Mouse (Mus musculus) layer of hippocampus, postnatal 25 days (tissue): ENCODE data around the gene Morn3. TPM values are rescaled to one million over a fixed set of nuclear protein-coding genes. Genes with fewer than 3 reads are reported as not detected.

Experiments
- DNase-seq, 2 experiments: peaks; one replicate each; pipeline ENCODE4 v3.0.0; 2022; ENCODE audit warnings: mixed read lengths in 2 of 2, low spot score in 1 of 2; ENCODE audit errors: extremely low spot score in 1 of 2
- total RNA-seq, 2 experiments: library from RNA; stranded (reverse); gene quantifications; 2 replicates each; pipeline ENCODE4 v1.2.3; 2021

The Morn3 gene
- total RNA-seq, 2 experiments from 2014 or later: 1.5 TPM; not detected in 1

DNA sequence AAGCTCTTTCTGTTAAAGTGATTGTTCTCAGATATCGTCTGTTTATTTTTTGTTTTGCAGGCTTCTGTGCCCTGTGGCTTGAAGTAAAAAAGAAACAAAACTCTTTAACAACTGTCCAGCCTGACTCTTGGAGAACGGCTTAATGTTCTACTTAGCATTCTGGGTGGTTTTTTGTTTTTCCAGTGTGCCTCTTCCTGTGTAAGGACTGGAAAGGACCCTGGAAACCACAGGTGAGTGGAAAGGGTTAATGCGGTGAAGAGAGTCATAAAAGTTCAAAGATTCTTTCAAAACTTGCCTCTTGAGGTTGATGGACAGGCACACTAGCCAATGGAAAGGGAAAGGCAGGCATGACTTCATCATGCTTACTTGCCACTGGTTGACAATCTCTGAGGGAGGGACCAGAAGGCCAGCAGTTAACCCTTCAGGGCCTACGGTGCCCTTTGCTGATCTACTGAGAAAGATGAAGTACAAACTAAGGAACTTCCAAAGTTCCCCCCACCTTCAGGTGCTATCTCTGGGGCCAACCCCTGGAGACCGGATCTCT, 52.4 kb downstream of the Morn3 start:
- DNase-seq: peak in 1 of 2 experiments; percentile 81

GRCm38 (mm10) chr5:122993811-122994210, 53.0 kb downstream of the Morn3 start:
- no peak for DNase-seq

DNA sequence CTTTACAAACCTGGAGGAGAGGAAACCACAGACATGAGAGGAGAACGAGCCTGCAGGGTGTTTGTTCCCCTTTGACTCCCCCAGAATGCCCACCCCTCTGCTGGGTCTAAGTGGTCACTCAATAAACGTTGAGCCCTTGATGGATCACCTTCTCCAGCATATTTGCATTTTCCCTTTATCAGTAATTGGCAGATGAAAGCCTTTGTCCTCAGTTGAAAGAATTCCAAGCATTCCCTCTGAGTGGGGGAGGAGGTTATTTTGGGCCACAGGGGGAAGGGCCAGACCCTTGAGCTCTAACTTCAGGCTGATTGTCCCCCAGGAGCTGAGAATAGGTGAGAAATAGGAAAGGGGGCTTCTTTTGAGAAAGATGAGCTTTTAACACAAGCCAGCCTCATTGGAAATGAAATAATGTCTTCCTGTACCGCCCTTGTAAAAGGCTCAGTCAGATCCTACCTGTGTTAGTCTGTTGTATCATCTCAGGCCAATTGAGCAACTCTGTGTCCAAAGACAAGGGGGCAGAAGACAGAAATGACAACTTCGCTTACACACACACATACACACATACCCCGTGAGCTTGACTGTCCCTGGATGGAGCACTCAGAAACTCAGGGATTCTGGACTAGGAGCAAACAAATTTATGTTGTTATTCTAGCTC, 55.3 kb downstream of the Morn3 start:
- no peak for DNase-seq

- no peak for DNase-seq
These were observed 56.2 kb downstream of the Morn3 start for GRCm38 (mm10) chr5:122990411-122991160.

- no peak for DNase-seq
These were observed 57.1 kb downstream of the Morn3 start, which contains the start of gene Kdm2b for GRCm38 (mm10) chr5:122989551-122990330. Gene Kdm2b (minus strand): TSS chr5:122989823.

- DNase-seq: peak; percentile 67 to 68
These were observed 57.8 kb downstream of the Morn3 start for GRCm38 (mm10) chr5:122989001-122989525.

DNA sequence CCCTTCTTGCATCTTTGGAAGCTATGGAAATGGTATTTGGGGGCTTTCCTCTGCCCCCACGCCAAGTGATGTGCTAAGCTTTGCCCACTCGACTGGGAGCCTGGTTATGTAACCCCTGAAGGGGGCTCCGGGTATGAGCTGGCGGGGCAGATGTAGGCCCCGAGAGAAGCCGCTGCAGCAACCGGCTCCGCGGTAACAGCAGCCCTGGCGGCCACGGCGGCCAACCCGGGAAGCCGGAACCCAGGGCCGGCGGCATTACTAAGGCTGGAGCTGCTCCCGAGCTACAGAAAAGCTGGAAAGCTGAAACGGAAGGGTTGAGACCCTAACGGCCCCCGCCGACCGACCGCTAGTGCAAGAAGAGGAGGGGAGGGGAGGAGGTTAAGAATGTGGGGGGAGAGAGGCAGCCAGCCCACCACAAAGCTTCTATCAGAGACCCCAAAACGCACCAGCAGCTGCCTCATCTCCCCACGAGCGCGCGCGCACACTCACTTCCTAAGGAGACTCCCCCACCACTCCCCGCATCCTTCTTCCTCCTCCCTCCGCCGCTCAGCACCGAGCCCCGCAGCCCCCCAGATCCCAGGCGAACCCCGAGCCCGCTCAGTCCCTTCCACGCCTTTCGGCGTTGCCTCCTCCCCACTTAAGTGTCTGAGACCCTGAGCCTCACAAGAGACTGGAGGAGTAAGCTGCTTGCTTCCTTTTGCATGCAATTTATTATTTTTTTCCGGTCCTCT, 58.6 kb downstream of the Morn3 start:
- DNase-seq: peak in 1 of 2 experiments; percentile 46

- DNase-seq: peak in 1 of 2 experiments; percentile 48
These were observed 59.4 kb downstream of the Morn3 start for GRCm38 (mm10) chr5:122987211-122988020.

DNA sequence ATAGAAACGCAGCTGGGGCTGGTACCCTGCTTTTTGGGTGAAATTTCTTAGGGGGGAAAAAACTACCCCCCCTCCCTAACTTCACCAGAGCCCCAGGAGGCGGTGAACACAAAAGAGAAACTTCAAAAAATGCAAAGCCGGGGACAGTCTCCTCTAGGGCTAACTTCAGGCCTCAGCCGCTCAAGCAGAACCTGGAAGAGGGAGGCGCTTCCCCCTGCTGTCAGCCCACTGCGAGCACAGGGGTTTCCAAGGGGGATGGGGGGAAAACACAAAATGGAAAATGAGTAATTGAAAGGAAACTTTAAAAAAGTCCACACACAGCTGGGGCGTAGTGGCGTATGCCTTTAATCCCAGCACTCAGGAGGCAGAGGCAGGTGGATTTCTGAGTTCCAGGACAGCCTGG, 60.7 kb downstream of the Morn3 start:
- DNase-seq: no peak

Other genes with a start within 250 kb of the Morn3 start
- gene Anapc5, start 225.7 kb downstream of the Morn3 start, total RNA-seq: 100 to 1,000 TPM; 198 to 200 TPM
- 10 to 100 TPM; 58.0 TPM for gene Rnf34, start 197.0 kb downstream of the Morn3 start, total RNA-seq
- 10 to 100 TPM; 36.9 to 38.4 TPM for gene Kdm2b, start 57.2 kb downstream of the Morn3 start, total RNA-seq
- gene Orai1, start 31.9 kb downstream of the Morn3 start, total RNA-seq: 10 to 100 TPM; 11.0 to 11.7 TPM
- 10 to 100 TPM; 13.8 to 18.4 TPM for gene Tmem120b, start 21.4 kb upstream of the Morn3 start, total RNA-seq
- 10 to 100 TPM; 47.2 to 48.7 TPM for gene Rhof, start 85.7 kb upstream of the Morn3 start, total RNA-seq
- 10 to 100 TPM; 26.1 to 36.5 TPM for gene Setd1b, start 95.2 kb upstream of the Morn3 start, total RNA-seq
- gene Psmd9, start 122.4 kb upstream of the Morn3 start, total RNA-seq: 10 to 100 TPM; 26.1 to 28.4 TPM
- not detected for gene Hpd, start 135.7 kb upstream of the Morn3 start, total RNA-seq
- 1 to 10 TPM; 2.8 to 3.2 TPM for gene Wdr66, start 205.1 kb upstream of the Morn3 start, total RNA-seq